ENCODE assay signal across 9 mouse cellular contexts in the genomic region with DNA sequence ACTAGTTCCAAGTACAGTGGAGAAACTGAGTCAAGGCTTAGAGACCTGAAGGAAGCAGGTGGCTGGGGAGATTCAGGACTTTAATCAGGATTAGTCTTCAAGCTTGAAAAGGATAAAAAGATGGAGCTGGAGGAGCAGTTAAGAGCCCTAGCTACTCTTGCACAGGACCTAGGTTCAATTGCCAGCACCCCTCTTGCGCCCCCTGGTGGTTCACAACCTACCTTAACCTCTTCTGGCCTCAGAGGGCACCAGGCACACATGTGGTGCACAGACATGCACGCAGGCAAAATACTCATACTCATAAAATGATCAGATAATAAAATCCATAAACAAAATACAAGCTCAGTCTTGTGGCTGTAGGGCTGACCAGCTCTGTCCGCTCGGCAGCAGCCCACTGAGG. TPM values are rescaled to one million over a fixed set of nuclear protein-coding genes. Genes with fewer than 3 reads are reported as not detected.
DNase-seq lines count a peak whose midpoint lies in the region; ATAC-seq and TF ChIP-seq lines count a peak whose summit lies in the region.
"Had no signal": no experiment of that assay in that cellular context is flagged by ENCODE, and none has a peak within 500 bp of the region (broad histone marks: within the 10 kb centered on the region; RNA-seq: fewer than 3 reads in every experiment).

No protein-coding gene starts in this region.

- ATAC-seq in forebrain, postnatal 0 days, result no peak
- no peak for ATAC-seq in forebrain, embryonic 13.5 days
- peak; percentile 56; the same call in 1 of the 2 replicates for ATAC-seq in stomach, embryonic 16.5 days (ENCODE audit: insufficient read depth, low FRiP score)

- peak; percentile 38 for DNase-seq in forebrain, postnatal 0 days
- DNase-seq in R1 (ENCODE audit: low read depth, low spot score), result peak; percentile 85
- peak; percentile 47 to 60 for DNase-seq in cerebellum, postnatal 36 days
- peak; percentile 81 for DNase-seq in heart, embryonic 10.5 days (ENCODE audit: low spot score)
- peak; percentile 42 to 65 for DNase-seq in layer of hippocampus, adult 2 months (ENCODE audit: low spot score in 2 of 2)
- DNase-seq in lung, postnatal 4 days, result peak; percentile 61 to 76

- no peaks in the 10 kb centered on the region for H3K27me3 ChIP-seq in forebrain, postnatal 0 days (ENCODE audit: insufficient read depth, low read length)
- H3K27me3 ChIP-seq in forebrain, embryonic 13.5 days, result no peaks in the 10 kb centered on the region
- H3K27me3 ChIP-seq in heart, embryonic 10.5 days (ENCODE audit: insufficient read depth, poor library complexity, severe bottlenecking), result no peaks in the 10 kb centered on the region
- no peaks in the 10 kb centered on the region for H3K27me3 ChIP-seq in stomach, embryonic 16.5 days (ENCODE audit: control insufficient read depth, insufficient read depth, low read length)

- H3K9me3 ChIP-seq in forebrain, postnatal 0 days (ENCODE audit: low read length), result no peaks in the 10 kb centered on the region
- H3K9me3 ChIP-seq in forebrain, embryonic 13.5 days (replicated peaks), result no peaks in the 10 kb centered on the region
- no peaks in the 10 kb centered on the region for H3K9me3 ChIP-seq in heart, embryonic 10.5 days
- H3K9me3 ChIP-seq in stomach, embryonic 16.5 days (replicated peaks; ENCODE audit: control insufficient read depth, low read length), result no peaks in the 10 kb centered on the region

- H3K4me2 ChIP-seq in forebrain, postnatal 0 days (ENCODE audit: low read depth), result no peak overlapping the region
- H3K4me2 ChIP-seq in forebrain, embryonic 13.5 days, result no peak overlapping the region
- H3K4me2 ChIP-seq in stomach, embryonic 16.5 days (ENCODE audit: low read depth, low read length), result no peak overlapping the region

- H3K4me1 ChIP-seq in forebrain, postnatal 0 days (ENCODE audit: insufficient read depth), result no peaks in the 10 kb centered on the region
- peaks cover 4% of the 10 kb centered on the region; the same call in 1 of the 2 replicates for H3K4me1 ChIP-seq in forebrain, embryonic 13.5 days
- no peaks in the 10 kb centered on the region for H3K4me1 ChIP-seq in heart, embryonic 10.5 days
- H3K4me1 ChIP-seq in stomach, embryonic 16.5 days (ENCODE audit: control insufficient read depth, insufficient read depth, low read length), result peaks cover 4% of the 10 kb centered on the region; the same call in 1 of the 2 replicates

- H3K9ac ChIP-seq in forebrain, postnatal 0 days, result no peak overlapping the region
- H3K9ac ChIP-seq in forebrain, embryonic 13.5 days, result no peak overlapping the region
- H3K9ac ChIP-seq in stomach, embryonic 16.5 days (ENCODE audit: low read length), result no peak overlapping the region

- no peak overlapping the region for H3K27ac ChIP-seq in forebrain, postnatal 0 days (ENCODE audit: low read depth, low read length)
- no peak overlapping the region for H3K27ac ChIP-seq in forebrain, embryonic 13.5 days
- no peak overlapping the region for H3K27ac ChIP-seq in heart, embryonic 10.5 days
- H3K27ac ChIP-seq in layer of hippocampus, adult 2 months, result no peak overlapping the region
- no peak overlapping the region for H3K27ac ChIP-seq in stomach, embryonic 16.5 days (ENCODE audit: low read length)
- H3K27ac ChIP-seq: macrophage had no signal

- H3K4me3 ChIP-seq in forebrain, postnatal 0 days (ENCODE audit: low read depth, low read length), result no peak overlapping the region
- no peak overlapping the region for H3K4me3 ChIP-seq in forebrain, embryonic 13.5 days
- H3K4me3 ChIP-seq in heart, embryonic 10.5 days, result no peak overlapping the region
- no peak overlapping the region for H3K4me3 ChIP-seq in layer of hippocampus, adult 2 months
- H3K4me3 ChIP-seq in stomach, embryonic 16.5 days (replicated peaks; ENCODE audit: low read length), result no peak overlapping the region

- no peaks in the 10 kb centered on the region for H3K36me3 ChIP-seq in forebrain, postnatal 0 days (ENCODE audit: insufficient read depth)
- H3K36me3 ChIP-seq in forebrain, embryonic 13.5 days (ENCODE audit: poor library complexity, severe bottlenecking), result no peaks in the 10 kb centered on the region
- H3K36me3 ChIP-seq in heart, embryonic 10.5 days, result no peaks in the 10 kb centered on the region
- no peaks in the 10 kb centered on the region for H3K36me3 ChIP-seq in stomach, embryonic 16.5 days (ENCODE audit: control insufficient read depth, insufficient read depth, low read length)

- TF ChIP-seq CTCF in forebrain, postnatal 0 days (IDR thresholded peaks at IDR 0.05; ENCODE audit: low read depth), result peak; percentile 68
- TF ChIP-seq CTCF in layer of hippocampus, adult 2 months (conservative IDR thresholded peaks at IDR 0.05), result peak; percentile 84

- 58% methylated on average over 4 of the region's 4 CpGs for WGBS in forebrain, postnatal 0 days
- 63% methylated on average over 4 of the region's 4 CpGs for WGBS in forebrain, embryonic 13.5 days
- WGBS in heart, embryonic 10.5 days, result 55% methylated on average over 4 of the region's 4 CpGs
- 59% methylated on average over 4 of the region's 4 CpGs for WGBS in stomach, embryonic 16.5 days

RNA-seq across cellular contexts. Expression of gene Psmd7, which starts 15.8 kb away (rescaled TPM):
- 38.9 and 41.9 TPM in 2 replicates for total RNA-seq in forebrain, postnatal 0 days (2014; rRNA removed)
- polyA plus RNA-seq in forebrain, postnatal 0 days (2015; fragmentation: Nextera tagmentation; extraction: Ambion mirVana), result 248 and 263 TPM in 2 replicates
- 268 and 274 TPM in 2 replicates for polyA plus RNA-seq in forebrain, embryonic 13.5 days (2015; fragmentation: Nextera tagmentation; extraction: Ambion mirVana)
- polyA plus RNA-seq in heart, embryonic 10.5 days (2016; fragmentation: Nextera tagmentation; extraction: Ambion mirVana), result 248 and 324 TPM in 2 replicates
- total RNA-seq in layer of hippocampus, adult 2 months (2021), result 100 to 1,000 TPM; 103 to 107 TPM
- polyA plus RNA-seq in stomach, embryonic 16.5 days (2015; fragmentation: Nextera tagmentation; extraction: Ambion mirVana), result 223 and 227 TPM in 2 replicates
